Mouse (Mus musculus) layer of hippocampus, postnatal 36 days (tissue): Measurements from ENCODE around the gene Prss33. TPM values are rescaled to one million over a fixed set of nuclear protein-coding genes. Genes with fewer than 3 reads are reported as not detected.
"Not testable (repeated sequence)": the region's sequence is repeated elsewhere in the genome, so short reads cannot be mapped to it uniquely, and the experiment has no call there.

Experiments used
- DNase-seq, 2 experiments: peaks; one replicate each; pipeline ENCODE4 v3.0.0; 2022
- total RNA-seq, 2 experiments: library from RNA; stranded (reverse); gene quantifications; 2 replicates each; pipeline ENCODE4 v1.2.3; 2021

Gene Prss33
- not detected for total RNA-seq

GRCm38 (mm10) chr17:23836006-23836575 is at the start of gene Prss33:
Gene Prss33 (minus strand): TSS chr17:23836056.
- no peak for DNase-seq

- DNase-seq, result not testable (repeated sequence)
Observed at GRCm38 (mm10) chr17:23880576-23880975, 44.7 kb upstream of the Prss33 start, which contains the start of the genes Dcpp1 and Dcpp2. Gene Dcpp1 (plus strand): TSS chr17:23880876. Gene Dcpp2 (plus strand): TSS chr17:23880880.

- DNase-seq, result no peak
Observed at GRCm38 (mm10) chr17:23877166-23877565, 41.3 kb upstream of the Prss33 start.

GRCm38 (mm10) chr17:23876741-23877140 is 40.9 kb upstream of the Prss33 start:
- DNase-seq, result peak; percentile 18 to 28

GRCm38 (mm10) chr17:23873884-23874856 is 38.3 kb upstream of the Prss33 start:
- DNase-seq, result peak in 1 of 2 experiments; percentile 16

- DNase-seq, result no peak
Observed at GRCm38 (mm10) chr17:23868513-23868912, 32.7 kb upstream of the Prss33 start.

GRCm38 (mm10) chr17:23867756-23868155 is 31.9 kb upstream of the Prss33 start, which contains the start of gene Prss21:
Gene Prss21 (plus strand): TSS chr17:23868056.
- DNase-seq, result no peak

GRCm38 (mm10) chr17:23862926-23863325 is 27.1 kb upstream of the Prss33 start:
- no peak for DNase-seq

- no peak for DNase-seq
Observed at GRCm38 (mm10) chr17:23857913-23858312, 22.1 kb upstream of the Prss33 start.

GRCm38 (mm10) chr17:23857193-23857592 is 21.3 kb upstream of the Prss33 start:
- no peak for DNase-seq

GRCm38 (mm10) chr17:23854229-23854765 is 18.4 kb upstream of the Prss33 start:
- no peak for DNase-seq

- DNase-seq, result no peak
Observed at GRCm38 (mm10) chr17:23853292-23853691, 17.4 kb upstream of the Prss33 start.

GRCm38 (mm10) chr17:23850853-23851749 is 15.2 kb upstream of the Prss33 start:
- DNase-seq, result peak in 1 of 2 experiments; percentile 21

GRCm38 (mm10) chr17:23850028-23850427 is 14.2 kb upstream of the Prss33 start:
- no peak for DNase-seq

- no peak for DNase-seq
Observed at GRCm38 (mm10) chr17:23843812-23844273, 8.0 kb upstream of the Prss33 start, which contains the start of the genes Prss32 and Prss41. Gene Prss32 (plus strand): TSS chr17:23843855. Gene Prss41 (minus strand): TSS chr17:23844172.

GRCm38 (mm10) chr17:23843141-23843811 is 7.4 kb upstream of the Prss33 start:
- DNase-seq, result no peak

- DNase-seq, result no peak
Observed at GRCm38 (mm10) chr17:23841145-23841544, 5.3 kb upstream of the Prss33 start.

GRCm38 (mm10) chr17:23831201-23831600 is 4.7 kb downstream of the Prss33 start:
- DNase-seq, result no peak

GRCm38 (mm10) chr17:23829064-23829619 is 6.7 kb downstream of the Prss33 start, which contains the start of gene Elob:
Gene Elob (minus strand): TSS chr17:23829136.
- peak; percentile 83 to 85 for DNase-seq

GRCm38 (mm10) chr17:23828271-23829001 is 7.4 kb downstream of the Prss33 start:
- peak; percentile 57 to 67 for DNase-seq
